Mouse (Mus musculus): ENCODE results near the gene Hoxc12. TPM values are rescaled to one million over a fixed set of nuclear protein-coding genes. Genes with fewer than 3 reads are reported as not detected.

Hoxc12 gene
- polyA plus RNA-seq, 3 experiments from 2014 or later, result not detected

DNA sequence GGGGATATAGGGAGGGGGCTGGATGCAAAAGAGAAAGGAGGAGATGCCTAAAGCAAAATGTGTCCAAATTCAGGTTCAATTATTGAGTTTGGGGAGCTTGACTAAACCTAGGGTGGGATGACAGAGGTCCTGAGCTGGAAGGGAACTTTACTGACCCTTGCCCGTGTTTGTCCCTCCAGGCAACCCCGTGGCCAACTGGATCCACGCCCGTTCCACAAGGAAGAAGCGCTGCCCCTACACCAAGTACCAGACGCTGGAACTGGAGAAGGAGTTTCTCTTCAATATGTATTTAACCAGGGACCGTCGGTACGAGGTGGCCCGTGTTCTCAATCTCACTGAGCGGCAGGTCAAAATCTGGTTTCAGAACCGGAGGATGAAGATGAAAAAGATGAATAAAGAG is 47.2 kb downstream of the Hoxc12 start:
- ATAC-seq, result no peak

DNA sequence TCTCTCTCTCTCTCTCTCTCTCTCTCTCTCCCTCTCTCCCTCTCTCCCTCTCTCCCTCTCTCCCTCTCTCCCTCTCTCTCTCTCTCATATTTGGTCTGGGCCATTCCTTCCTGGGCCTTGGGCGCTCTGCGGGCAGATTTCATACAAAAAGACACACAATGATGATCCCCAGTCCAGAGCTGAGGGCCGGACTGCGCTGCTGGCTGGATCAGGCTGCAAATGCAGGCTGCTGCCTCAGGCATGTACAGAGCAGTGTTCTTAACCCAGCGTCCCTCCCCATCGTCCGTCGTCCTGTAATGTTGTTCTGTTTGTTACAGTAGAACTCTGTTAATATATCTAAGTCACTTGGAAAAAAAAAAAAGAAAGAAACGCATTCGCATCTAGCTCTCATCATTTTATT is 48.0 kb downstream of the Hoxc12 start:
- ATAC-seq, result no peak

DNA sequence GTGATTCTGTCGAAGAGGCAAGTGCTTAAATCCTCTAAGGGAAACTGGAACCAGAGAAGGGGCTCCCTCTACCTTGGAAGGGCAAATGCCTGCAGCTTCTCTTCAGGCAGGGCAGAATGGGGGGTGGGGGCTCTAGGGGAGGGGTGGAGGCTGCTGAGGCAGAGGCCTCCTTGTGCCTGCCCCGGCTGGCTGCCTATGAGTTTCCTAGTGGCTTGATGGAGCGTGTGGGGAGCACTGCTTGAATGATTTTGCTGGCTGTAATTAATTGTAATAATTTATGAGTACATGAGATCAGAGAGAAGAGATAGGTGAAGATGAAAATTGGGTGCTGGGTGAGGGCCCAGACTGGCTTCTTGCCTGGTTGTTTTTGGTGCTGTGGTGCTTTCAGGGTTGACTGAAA is 48.4 kb downstream of the Hoxc12 start:
- ATAC-seq, result no peak

DNA sequence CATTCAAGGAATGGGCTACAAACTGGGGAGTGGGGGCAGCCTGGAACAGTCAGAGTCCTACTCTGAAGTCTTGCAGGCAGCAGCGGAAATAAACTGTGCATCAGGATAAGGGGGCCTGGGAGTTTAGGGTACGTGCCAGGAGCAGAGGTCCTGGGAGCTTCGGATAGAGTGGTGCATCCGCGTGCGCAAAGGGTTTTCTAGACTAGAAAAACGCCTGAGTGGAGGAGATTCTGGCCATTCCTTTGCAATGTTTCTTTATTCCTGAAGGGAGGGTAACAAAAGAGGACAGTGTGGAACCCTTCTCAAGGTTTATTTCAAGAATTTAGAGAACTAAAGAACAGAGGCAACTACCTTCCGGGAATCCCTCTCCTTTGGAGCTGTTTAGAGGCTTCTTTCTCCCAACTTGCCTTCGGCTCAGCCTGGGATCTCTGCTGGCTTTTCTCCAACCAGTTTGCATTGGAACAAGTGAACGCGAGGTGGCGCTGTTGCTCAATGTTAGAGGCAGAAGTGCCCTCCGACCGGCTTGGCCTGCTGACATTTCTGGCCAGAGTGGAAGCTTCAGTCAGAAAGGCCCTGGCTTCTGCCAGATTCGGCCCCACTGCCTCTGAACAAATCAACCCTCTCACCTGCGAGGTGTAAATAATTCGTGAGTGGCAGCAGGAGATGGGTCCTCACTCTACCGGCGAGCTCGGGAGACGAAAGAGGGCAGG is 50.7 kb downstream of the Hoxc12 start:
- peak; percentile 69 for ATAC-seq

DNA sequence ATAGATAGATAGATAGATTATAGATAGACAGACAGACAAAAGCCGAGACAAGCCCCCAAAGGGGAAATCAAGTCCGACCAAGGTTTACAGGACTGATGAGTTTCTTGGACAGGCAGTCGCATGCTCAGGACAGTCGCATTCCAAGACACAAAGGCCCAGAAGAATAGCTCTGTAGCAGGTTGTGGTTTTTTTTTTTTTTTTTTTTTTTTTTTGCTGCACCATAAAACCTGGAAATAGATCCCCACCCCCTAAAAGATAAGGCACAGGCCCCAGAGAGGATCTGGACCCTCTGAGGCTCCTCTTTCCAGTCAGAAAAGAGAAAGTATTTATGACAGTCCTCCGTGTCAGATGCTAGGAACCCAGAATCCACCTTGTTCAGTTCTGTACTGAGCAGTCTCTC is 51.5 kb downstream of the Hoxc12 start:
- no peak for ATAC-seq

Other genes starting within 250 kb of the Hoxc12 start
- gene Calcoco1, start 214.6 kb upstream of the Hoxc12 start, polyA plus RNA-seq (2017; shearing (Covaris generic)), result 10 to 100 TPM; 22.0 to 43.9 (median 37.8) TPM
- not detected for gene Hoxc13, start 15.7 kb upstream of the Hoxc12 start, polyA plus RNA-seq (2017; shearing (Covaris generic))
- not detected for gene Hoxc11, start 17.7 kb downstream of the Hoxc12 start, polyA plus RNA-seq (2017; shearing (Covaris generic))
- gene Hoxc10, start 30.0 kb downstream of the Hoxc12 start, polyA plus RNA-seq (2017; shearing (Covaris generic)), result not detected
- gene Hoxc5, start 30.7 kb downstream of the Hoxc12 start, polyA plus RNA-seq (2017; shearing (Covaris generic)), result not detected
- gene Hoxc9, start 39.7 kb downstream of the Hoxc12 start, polyA plus RNA-seq (2017; shearing (Covaris generic)), result not detected
- under 1 TPM in 1 of 3 experiments, not detected in 2; 0.20 TPM for gene Hoxc8, start 53.9 kb downstream of the Hoxc12 start, polyA plus RNA-seq (2017; shearing (Covaris generic))
- gene Hoxc6, start 61.5 kb downstream of the Hoxc12 start, polyA plus RNA-seq (2017; shearing (Covaris generic)), result not detected
- not detected for gene Hoxc4, start 82.2 kb downstream of the Hoxc12 start, polyA plus RNA-seq (2017; shearing (Covaris generic))
- gene Smug1, start 230.3 kb downstream of the Hoxc12 start, polyA plus RNA-seq (2017; shearing (Covaris generic)), result 1 to 10 TPM; 3.8 to 7.3 (median 6.4) TPM